Mouse (Mus musculus) midbrain, embryonic 10.5 days (tissue): Measurements from ENCODE around the gene Cdk5rap3. TPM values are rescaled to one million over a fixed set of nuclear protein-coding genes. Genes with fewer than 3 reads are reported as not detected.

Experiments
- DNase-seq: peaks from one replicate; pipeline ENCODE4 v3.0.0-alpha.2; 2017; ENCODE audit warnings: low spot score
- H3K27ac ChIP-seq: fragments of 300-500 bp; sonication (generic); replicated peaks from 2 replicates; pipeline ENCODE4 v1.5.1; 2016; ENCODE audit warnings: mild to moderate bottlenecking
- H3K27me3 ChIP-seq: fragments of 300-500 bp; sonication (generic); 2 replicates; pipeline ENCODE4 v1.6.1; 2016; ENCODE audit warnings: low read depth, mild to moderate bottlenecking; ENCODE audit not compliant: poor library complexity, severe bottlenecking
- H3K36me3 ChIP-seq: fragments of 300-500 bp; sonication (generic); 2 replicates; pipeline ENCODE4 v1.6.1; 2016; ENCODE audit warnings: mild to moderate bottlenecking, moderate library complexity
- H3K4me1 ChIP-seq: fragments of 300-500 bp; sonication (generic); 2 replicates; pipeline ENCODE4 v1.6.1; 2016
- H3K4me3 ChIP-seq: fragments of 300-500 bp; sonication (generic); 2 replicates; pipeline ENCODE4 v1.5.1; 2016; ENCODE audit warnings: mild to moderate bottlenecking, moderate library complexity
- H3K9me3 ChIP-seq: fragments of 300-500 bp; sonication (generic); replicated peaks from 2 replicates; pipeline ENCODE4 v1.6.1; 2016; ENCODE audit warnings: mild to moderate bottlenecking
- WGBS: fragments of 180-500 bp; shearing (Covaris S2); methylation state at CpG from one replicate; pipeline ENCODE4 v1.1.7; 2016; 5-methylcytosine and 5-hydroxymethylcytosine counted together
- polyA plus RNA-seq: library from polyadenylated mRNA; unstranded; fragments of >200 nt; fragmentation: Nextera tagmentation; extraction: Ambion mirVana; gene quantifications from 2 replicates; pipeline ENCODE4 v1.2.1, GENCODE M21; 2016

Gene Cdk5rap3
- 116 and 120 TPM in 2 replicates for polyA plus RNA-seq

GRCm38 (mm10) chr11:96916044-96916884, at the start of gene Cdk5rap3:
Cdk5rap3 (minus strand) TSS chr11:96916496.
- peaks cover 27% of the 10 kb centered on the region for H3K36me3 ChIP-seq
- peak within 1 kb of the TSS; percentile 87 for H3K4me3 ChIP-seq
- peaks cover 23% of the 10 kb centered on the region for H3K4me1 ChIP-seq
- H3K9me3 ChIP-seq, result no peaks in the 10 kb centered on the region
- WGBS, result under 1% methylated on average over 55 of the region's 55 CpGs
- DNase-seq, result peak; percentile 100
- H3K27ac ChIP-seq, result peak within 1 kb of the TSS; percentile 90
- peaks cover 9% of the 10 kb centered on the region for H3K27me3 ChIP-seq

GRCm38 (mm10) chr11:96963580-96963979, 47.3 kb upstream of the Cdk5rap3 start:
- Histone ChIP-seq H3K27me3 (no peaks in the 10 kb centered on the region), H3K27ac (peak overlapping the region; percentile 49; the same call in 1 of the 2 replicates), H3K36me3 (peaks cover 50% of the 10 kb centered on the region), H3K9me3 (no peaks in the 10 kb centered on the region), H3K4me3 (no peak overlapping the region), H3K4me1 (peaks cover 13% of the 10 kb centered on the region; the same call in 1 of the 2 replicates)
- DNase-seq, result peak; percentile 81
- 18% methylated on average over 8 of the region's 8 CpGs for WGBS

- Histone ChIP-seq H3K9me3 (no peaks in the 10 kb centered on the region), H3K27me3 (no peaks in the 10 kb centered on the region), H3K36me3 (peaks cover 97% of the 10 kb centered on the region), H3K4me3 (no peak overlapping the region), H3K4me1 (0 out of 2 replicates have a peak, but pooled peaks cover 2% of the 10 kb centered on the region), H3K27ac (no peak overlapping the region)
- DNase-seq, result no peak
- WGBS, result 93% methylated on average over 10 of the region's 10 CpGs
Measured at GRCm38 (mm10) chr11:96957061-96957805, 40.9 kb upstream of the Cdk5rap3 start.

DNA sequence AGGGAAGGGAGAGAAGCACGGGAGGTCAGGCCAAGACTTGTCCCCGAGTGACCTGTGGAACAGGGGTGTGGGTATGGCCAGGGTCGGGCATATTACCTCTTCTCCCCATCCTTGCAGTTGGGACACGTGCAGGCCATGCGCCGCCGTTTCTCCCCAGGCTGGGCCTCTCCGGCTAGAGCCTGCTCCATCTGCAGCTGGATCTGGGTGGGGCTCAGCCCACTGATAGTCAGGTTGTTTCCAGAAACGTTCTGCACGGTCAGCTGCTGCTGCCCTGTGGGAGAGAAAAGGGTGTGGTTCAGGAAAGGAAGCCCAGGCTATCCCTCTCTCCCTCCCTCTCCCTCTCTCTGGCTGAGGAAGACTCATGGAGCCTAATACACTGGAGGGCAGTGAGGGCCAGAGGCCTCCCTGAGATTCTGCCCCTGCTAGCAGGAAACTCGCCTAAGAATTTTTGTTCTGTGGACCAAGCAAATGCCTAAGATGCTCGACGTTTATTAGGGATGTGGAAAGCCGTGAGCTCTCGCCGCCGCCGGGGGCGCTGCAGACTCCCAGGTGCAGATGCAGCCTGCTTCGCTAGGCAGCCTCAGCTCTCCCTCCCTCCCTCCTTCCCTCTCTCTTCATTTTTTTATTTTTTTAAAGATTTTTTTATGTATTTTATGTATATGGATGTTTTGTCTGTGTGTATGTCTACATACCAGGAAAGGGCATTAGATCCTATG, 39.9 kb upstream of the Cdk5rap3 start:
- Histone ChIP-seq H3K4me1 (0 out of 2 replicates have a peak, but pooled peaks cover 2% of the 10 kb centered on the region), H3K4me3 (no peak overlapping the region), H3K9me3 (no peaks in the 10 kb centered on the region), H3K27ac (no peak overlapping the region), H3K27me3 (no peaks in the 10 kb centered on the region), H3K36me3 (peaks cover 97% of the 10 kb centered on the region)
- WGBS, result 64% methylated on average over 20 of the region's 20 CpGs
- DNase-seq, result no peak

- no peak overlapping the region for H3K27ac ChIP-seq
- H3K27me3 ChIP-seq, result no peaks in the 10 kb centered on the region
- no peak for DNase-seq
- no peaks in the 10 kb centered on the region for H3K9me3 ChIP-seq
- WGBS, result 93% methylated on average over 4 of the region's 4 CpGs
- H3K36me3 ChIP-seq, result peaks cover 97% of the 10 kb centered on the region
- H3K4me1 ChIP-seq, result 0 out of 2 replicates have a peak, but pooled peaks cover 2% of the 10 kb centered on the region
- H3K4me3 ChIP-seq, result no peak overlapping the region
Measured at GRCm38 (mm10) chr11:96955094-96955493, 38.8 kb upstream of the Cdk5rap3 start.

DNA sequence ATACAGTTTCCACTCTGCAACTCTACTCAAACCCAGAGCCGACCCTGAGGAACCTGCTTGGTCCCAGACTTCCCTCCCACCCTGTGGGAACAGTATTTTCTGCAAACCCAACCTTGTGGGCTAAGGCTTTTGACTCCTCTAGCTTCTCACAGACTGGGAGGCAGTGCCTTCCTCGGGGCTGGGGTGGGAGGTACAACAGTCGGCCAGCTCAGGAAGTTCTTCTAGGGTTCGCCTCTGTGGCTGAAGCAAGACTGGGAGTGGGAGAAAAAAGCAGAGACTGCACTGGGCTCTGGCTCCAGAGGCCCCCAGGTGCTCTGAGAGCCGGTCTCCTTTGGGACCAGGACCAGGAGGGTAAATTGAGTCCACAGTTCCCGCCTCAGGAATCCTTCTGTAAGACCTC, 36.6 kb upstream of the Cdk5rap3 start:
- Histone ChIP-seq H3K36me3 (peaks cover 88% of the 10 kb centered on the region), H3K4me1 (0 out of 2 replicates have a peak, but pooled peaks cover 2% of the 10 kb centered on the region), H3K27me3 (no peaks in the 10 kb centered on the region), H3K4me3 (no peak overlapping the region), H3K27ac (no peak overlapping the region), H3K9me3 (no peaks in the 10 kb centered on the region)
- DNase-seq, result no peak
- WGBS, result 82% methylated on average over 6 of the region's 6 CpGs

- Histone ChIP-seq H3K9me3 (no peaks in the 10 kb centered on the region), H3K36me3 (peaks cover 84% of the 10 kb centered on the region), H3K4me1 (0 out of 2 replicates have a peak, but pooled peaks cover 2% of the 10 kb centered on the region), H3K27ac (no peak overlapping the region), H3K4me3 (no peak overlapping the region), H3K27me3 (no peaks in the 10 kb centered on the region)
- DNase-seq, result no peak
- 89% methylated on average over 10 of the region's 10 CpGs for WGBS
Measured at GRCm38 (mm10) chr11:96952426-96952825, 36.1 kb upstream of the Cdk5rap3 start.

GRCm38 (mm10) chr11:96950767-96951166, 34.5 kb upstream of the Cdk5rap3 start:
- H3K27ac ChIP-seq, result no peak overlapping the region
- no peak for DNase-seq
- H3K36me3 ChIP-seq, result peaks cover 67% of the 10 kb centered on the region
- H3K27me3 ChIP-seq, result no peaks in the 10 kb centered on the region
- peaks cover 6% of the 10 kb centered on the region for H3K4me1 ChIP-seq
- H3K4me3 ChIP-seq, result no peak overlapping the region
- H3K9me3 ChIP-seq, result no peaks in the 10 kb centered on the region
- WGBS, result 98% methylated on average over 3 of the region's 3 CpGs

- peaks cover 27% of the 10 kb centered on the region for H3K4me1 ChIP-seq
- H3K36me3 ChIP-seq, result peaks cover 38% of the 10 kb centered on the region
- DNase-seq, result no peak
- peaks cover 17% of the 10 kb centered on the region for H3K27me3 ChIP-seq
- no peak overlapping the region for H3K27ac ChIP-seq
- H3K4me3 ChIP-seq, result no peak overlapping the region
- H3K9me3 ChIP-seq, result no peaks in the 10 kb centered on the region
- WGBS, result 93% methylated on average over 4 of the region's 4 CpGs
Measured at GRCm38 (mm10) chr11:96947849-96948248, 31.6 kb upstream of the Cdk5rap3 start.

DNA sequence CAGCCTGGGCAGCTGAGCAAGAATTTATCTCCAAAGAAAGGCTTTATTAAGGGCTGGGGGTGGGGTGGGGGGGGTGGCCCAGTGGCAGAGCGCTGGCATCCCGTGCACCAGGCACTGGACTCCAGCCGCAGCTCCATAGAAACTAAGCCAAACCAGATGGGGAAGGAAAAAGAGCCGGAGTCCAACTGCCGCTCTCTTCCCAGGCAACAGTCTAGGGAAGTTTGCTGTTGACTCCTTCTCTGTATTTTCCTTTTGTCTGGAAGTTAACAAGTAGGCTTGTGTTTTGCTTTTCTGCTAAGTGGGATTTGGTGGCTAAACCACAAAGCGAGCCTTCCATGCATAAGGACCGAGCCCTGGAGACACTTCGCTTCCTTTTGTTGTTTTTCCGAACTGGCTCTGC, 30.2 kb upstream of the Cdk5rap3 start:
- Histone ChIP-seq H3K9me3 (no peaks in the 10 kb centered on the region), H3K27me3 (peaks cover 24% of the 10 kb centered on the region), H3K27ac (peak overlapping the region; percentile 46; the same call in 1 of the 2 replicates), H3K4me1 (peaks cover 27% of the 10 kb centered on the region), H3K36me3 (peaks cover 24% of the 10 kb centered on the region), H3K4me3 (peak overlapping the region; percentile 21)
- WGBS, result 81% methylated on average over 9 of the region's 9 CpGs
- no peak for DNase-seq

DNA sequence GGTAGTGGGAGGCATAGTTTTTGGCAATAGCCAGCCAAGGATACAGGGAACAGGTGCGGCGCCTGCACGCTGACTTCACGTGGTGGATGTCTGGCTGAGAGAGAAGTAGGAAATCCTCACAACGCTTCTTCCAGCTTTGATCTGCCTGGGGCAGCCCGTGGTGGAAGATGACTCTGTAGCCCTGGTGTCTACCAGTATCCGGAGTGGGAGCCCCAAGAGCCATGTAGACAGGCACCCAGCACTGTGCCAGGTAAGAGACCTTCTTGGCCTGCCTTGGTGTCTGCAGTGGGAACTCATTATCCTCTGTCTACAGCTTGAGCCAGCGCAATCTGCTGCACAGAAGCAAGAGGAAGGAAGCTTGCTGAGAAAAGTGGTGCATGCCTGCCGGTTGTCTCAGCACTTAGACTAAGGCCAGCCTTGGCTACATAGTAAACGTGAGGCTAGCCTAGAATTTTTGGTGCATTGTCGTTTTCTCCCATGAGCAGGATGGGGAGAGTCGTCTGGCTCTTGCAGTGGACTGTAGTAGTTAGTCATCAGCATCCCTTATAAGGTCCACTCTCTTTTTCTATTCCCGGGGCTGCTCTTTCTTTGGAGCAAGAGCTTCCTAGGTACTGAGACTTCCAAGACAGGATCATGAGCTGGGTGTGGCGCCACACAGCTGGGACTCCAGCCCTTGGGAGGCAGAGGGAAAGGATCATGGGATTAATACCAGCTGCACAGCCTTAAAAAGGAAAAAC, 28.7 kb upstream of the Cdk5rap3 start:
- H3K27me3 ChIP-seq, result peaks cover 24% of the 10 kb centered on the region
- H3K36me3 ChIP-seq, result peaks cover 10% of the 10 kb centered on the region
- no peak for DNase-seq
- WGBS, result 86% methylated on average over 14 of the region's 14 CpGs
- peaks cover 27% of the 10 kb centered on the region for H3K4me1 ChIP-seq
- H3K27ac ChIP-seq, result 0 out of 2 replicates have a peak overlapping the region, but pooled peaks have one; percentile 7
- H3K9me3 ChIP-seq, result no peaks in the 10 kb centered on the region
- H3K4me3 ChIP-seq, result peak overlapping the region; percentile 64
